Mouse (Mus musculus) frontal cortex, adult (tissue): Measurements from ENCODE around the gene Gm49403.

Experiments used
- ATAC-seq: cut with Nextera tagmentation; 2 replicates; pipeline ENCODE4 v1.9.2; 2017; ENCODE audit warnings: mild to moderate bottlenecking, moderate library complexity, mixed read lengths; ENCODE audit not compliant: low TSS enrichment

Gm49403 gene

GRCm38 (mm10) chr19:8911810-8912209 lies 28.1 kb downstream of the Gm49403 start:
- peak; percentile 65 for ATAC-seq

GRCm38 (mm10) chr19:8914212-8914611 lies 30.5 kb downstream of the Gm49403 start:
- ATAC-seq = peak; percentile 86

- ATAC-seq = no peak
Measured at GRCm38 (mm10) chr19:8919000-8919399, 35.3 kb downstream of the Gm49403 start.

DNA sequence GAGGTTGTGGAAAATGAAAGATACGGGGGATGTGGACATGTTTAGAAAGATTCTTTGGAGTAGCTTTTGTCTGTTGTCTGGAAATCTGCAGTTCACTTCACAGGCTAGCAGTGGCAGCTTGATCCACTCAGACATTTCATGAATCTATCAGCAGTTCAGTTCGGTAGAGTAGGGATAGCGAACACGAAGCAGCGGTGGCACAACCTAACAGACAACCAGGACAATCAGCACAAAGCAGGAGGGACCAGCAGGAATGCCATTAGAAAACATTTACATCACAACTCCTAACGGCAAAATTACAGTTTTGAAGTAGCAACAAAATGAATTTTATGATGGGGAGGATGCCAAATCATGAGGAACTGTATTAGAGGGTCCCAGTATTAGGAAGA lies 35.9 kb downstream of the Gm49403 start:
- ATAC-seq = no peak

DNA sequence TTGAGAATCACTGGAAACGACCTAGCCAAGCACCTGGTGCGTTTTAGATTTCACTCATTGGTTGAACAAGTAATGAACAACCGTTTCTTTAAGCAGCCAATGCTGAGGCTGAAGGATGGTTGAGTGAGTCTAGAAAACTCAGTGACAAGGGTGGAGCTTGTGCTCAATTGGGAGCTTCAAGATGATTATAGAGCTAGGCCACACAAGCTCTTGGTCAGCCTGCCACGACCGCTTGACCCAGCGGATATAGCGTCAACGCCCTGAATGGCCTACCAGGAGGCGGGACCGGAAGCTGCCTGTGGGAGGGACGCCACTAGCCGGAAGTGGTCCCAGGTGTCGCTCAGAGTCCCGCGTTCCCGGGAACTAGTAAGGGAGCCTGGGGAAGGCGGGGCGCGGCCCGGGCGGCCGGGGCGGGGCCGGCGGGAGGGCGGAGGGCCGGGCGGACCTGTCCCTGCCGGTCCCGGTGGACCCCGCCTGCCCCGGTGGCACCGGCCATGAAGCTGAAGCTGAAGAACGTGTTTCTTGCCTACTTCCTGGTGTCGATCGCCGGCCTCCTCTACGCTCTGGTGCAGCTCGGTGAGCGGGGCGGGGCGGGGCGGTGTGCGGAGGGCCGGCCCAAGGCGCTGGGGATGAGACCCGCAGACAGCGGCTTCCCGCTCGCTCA lies 36.5 kb downstream of the Gm49403 start, which contains the start of gene B3gat3:
Gene B3gat3, plus strand, starts transcription at position 302 of the 664 bp plus-strand sequence.
- ATAC-seq = peak; percentile 98

DNA sequence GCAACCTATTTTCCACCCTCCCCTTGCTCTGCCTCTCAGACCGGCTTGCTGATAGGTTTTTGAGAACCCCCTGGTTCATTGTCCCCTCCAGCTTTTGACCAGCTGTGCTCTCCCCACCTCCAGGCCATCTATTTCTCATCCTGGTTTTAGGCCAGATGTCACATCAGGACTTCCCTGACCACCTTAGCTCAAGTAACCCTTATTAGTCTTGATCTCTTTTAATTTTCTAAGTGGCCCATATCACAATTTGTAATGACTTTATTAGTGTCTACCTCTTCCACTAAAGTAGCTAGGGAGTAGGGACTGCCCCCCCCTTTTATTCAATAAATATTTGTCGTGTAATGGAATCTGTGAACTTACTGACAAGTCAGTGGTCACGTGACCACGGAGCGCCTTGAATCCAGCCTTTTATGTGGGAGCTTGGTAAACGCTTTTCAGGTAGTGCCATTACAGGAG lies 37.1 kb downstream of the Gm49403 start:
- peak; percentile 14; the same call in 1 of the 2 replicates for ATAC-seq

GRCm38 (mm10) chr19:8921741-8922140 lies 38.0 kb downstream of the Gm49403 start:
- ATAC-seq = no peak

GRCm38 (mm10) chr19:8926766-8927165 lies 43.0 kb downstream of the Gm49403 start:
- peak; percentile 10; the same call in 1 of the 2 replicates for ATAC-seq

DNA sequence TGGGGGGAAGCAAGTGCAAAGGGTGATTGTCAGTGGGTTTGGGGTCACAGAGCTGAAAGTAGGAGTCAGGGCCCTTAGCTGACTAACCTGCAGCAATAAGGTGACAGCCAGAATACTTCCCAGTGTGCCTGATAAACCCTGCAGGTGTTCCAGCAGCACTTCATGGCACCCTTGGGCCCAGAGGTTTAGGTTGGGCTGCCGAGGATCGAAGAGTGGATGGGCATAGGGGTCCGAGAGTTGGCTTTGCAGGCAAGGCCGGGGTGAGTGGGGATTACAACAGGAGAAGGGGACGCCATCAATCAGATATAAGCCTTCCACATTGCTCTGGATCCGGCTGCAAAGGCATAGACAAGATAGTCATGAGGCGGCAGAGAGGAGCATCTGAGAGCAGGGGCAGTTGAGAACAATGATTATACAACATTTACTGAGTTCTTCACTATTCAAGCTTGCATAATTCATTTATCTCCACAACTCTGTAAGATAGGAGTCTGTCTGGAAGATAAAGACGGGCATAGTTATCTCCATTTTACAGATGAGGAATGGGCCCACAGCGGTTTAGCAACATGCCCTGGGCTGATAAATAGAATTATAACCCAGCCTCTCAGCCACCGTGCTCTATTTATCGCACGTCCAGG lies 44.3 kb downstream of the Gm49403 start:
- peak; percentile 55; the same call in 1 of the 2 replicates for ATAC-seq

DNA sequence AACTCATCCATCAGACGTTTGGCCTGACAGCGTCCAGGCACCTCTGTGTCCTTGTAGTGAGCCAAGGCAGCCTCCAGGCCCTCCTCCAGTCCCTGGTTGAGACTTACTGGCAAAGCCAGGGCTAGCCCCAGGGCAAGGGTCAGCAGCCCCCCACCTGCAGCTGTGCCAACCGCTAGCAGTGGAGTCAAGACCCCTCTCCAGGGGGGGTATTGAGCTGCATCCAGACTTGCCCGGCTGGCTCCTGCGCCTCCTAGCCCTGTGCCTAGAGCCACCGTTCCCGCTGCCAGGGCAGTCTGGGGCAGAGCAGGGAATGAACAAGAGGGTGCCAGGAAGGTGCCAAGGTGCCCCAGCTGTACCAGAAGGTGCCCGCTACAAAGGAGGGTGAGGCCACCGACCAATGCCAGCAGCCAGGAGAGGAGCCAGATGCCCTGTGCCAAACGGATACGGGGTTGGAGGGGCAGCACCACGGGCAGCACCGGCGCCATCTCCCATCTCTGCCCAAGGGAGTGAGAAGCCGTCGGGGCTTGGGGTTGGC lies 45.0 kb downstream of the Gm49403 start:
- ATAC-seq = no peak

DNA sequence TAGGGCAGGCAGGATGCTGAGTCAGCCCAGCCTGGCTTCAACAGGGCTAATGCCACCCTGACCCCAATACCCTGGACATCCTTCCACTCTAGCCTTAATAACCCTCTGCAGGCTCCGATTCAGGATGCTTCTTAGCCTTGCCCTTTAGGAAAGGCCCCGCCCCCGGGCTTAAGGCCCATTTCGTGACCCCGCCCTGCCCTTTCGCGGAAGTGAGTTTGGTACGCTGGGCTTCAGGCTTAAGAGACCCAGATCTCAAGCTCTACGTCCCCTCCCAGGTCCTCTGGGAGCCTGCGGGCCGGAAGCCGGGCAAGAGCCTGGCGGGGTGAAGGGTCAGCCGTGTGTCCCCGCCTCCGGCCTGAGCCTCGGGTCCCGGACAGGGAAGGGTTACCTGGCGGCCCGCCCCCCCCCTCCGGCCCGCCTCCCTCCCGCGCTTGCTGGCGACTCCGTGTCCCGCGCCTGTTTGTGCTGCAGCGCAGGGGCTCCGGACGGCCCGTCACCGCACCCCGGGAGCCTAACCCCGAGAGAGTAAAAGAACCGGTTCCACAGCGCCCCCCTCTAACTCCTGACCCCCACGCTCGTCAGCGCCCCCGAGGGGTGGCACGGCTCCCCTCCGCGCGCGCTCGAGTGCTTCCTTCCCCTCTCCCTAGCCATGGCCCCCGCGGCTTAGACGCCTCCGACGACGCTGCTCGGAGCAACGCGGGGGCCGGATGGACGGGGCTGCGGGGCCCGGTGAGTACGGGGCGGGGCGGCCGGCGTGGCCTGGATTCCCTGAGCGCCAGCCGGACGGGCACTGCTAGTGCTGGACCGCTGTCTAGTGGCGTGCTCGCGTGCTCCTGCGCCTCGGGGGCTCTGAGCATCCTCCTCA lies 45.7 kb downstream of the Gm49403 start, which contains the start of the genes Rom1 and Eml3:
Gene Rom1, minus strand, starts transcription at position 133 of the 865 bp plus-strand sequence.
Gene Eml3, plus strand, starts transcription at position 329 of the 865 bp plus-strand sequence.
- peak; percentile 25 for ATAC-seq

- no peak for ATAC-seq
Measured at GRCm38 (mm10) chr19:8930117-8930516, 46.4 kb downstream of the Gm49403 start.

- no peak for ATAC-seq
Measured at GRCm38 (mm10) chr19:8930771-8931170, 47.0 kb downstream of the Gm49403 start.

GRCm38 (mm10) chr19:8936736-8937135 lies 53.0 kb downstream of the Gm49403 start:
- ATAC-seq = no peak
